Mouse (Mus musculus) CH12.LX (cell line): ENCODE measurements around the gene Shisa8.

ENCODE experiments used
- CHD2 ChIP-seq: IDR thresholded peaks from 2 replicates; pipeline ENCODE4 v1.6.1; 2011; ENCODE audit warnings: low read length, improper control_type of control experiment
- CTCF ChIP-seq, 2 experiments: IDR thresholded peaks in 1 of 2; conservative IDR thresholded peaks in 1 of 2; 2 replicates each; pipeline ENCODE4 v1.5.1; 2011 to 2012; ENCODE audit warnings: low read depth in 2 of 2, low read length in 2 of 2, improper control_type of control experiment in 1 of 2, inconsistent platforms in 1 of 2, mild to moderate bottlenecking in 1 of 2, moderate library complexity in 1 of 2
- ELF1 ChIP-seq: IDR thresholded peaks from 2 replicates; pipeline ENCODE4 v1.6.1; 2014; ENCODE audit warnings: low read depth, mild to moderate bottlenecking, inconsistent platforms, low read length, improper control_type of control experiment
- PAX5 ChIP-seq: IDR thresholded peaks from 2 replicates; pipeline ENCODE4 v1.6.1; 2012; ENCODE audit warnings: low read length, inconsistent platforms, mixed read lengths
- POLR2A ChIP-seq: IDR thresholded peaks from 2 replicates; pipeline ENCODE4 v1.6.1; 2011; ENCODE audit warnings: low read depth, mild to moderate bottlenecking, improper control_type of control experiment, low read length
- RAD21 ChIP-seq: IDR thresholded peaks from 2 replicates; pipeline ENCODE4 v1.6.1; 2011; ENCODE audit warnings: low read depth, mild to moderate bottlenecking, low read length, improper control_type of control experiment, moderate library complexity

- TF ChIP-seq CTCF (conservative IDR thresholded peaks at IDR 0.05 in 1 of 2, IDR thresholded peaks at IDR 0.05 in 1 of 2; ENCODE audit: low read depth in 2 of 2, low read length in 2 of 2) (no peak), ELF1 (no peak), RAD21 (no peak), CHD2 (no peak), POLR2A (no peak), PAX5 (no peak)
These were observed 16.3 kb downstream of the Shisa8 start for GRCm38 (mm10) chr15:82196300-82196699.
